Mouse (Mus musculus) neutrophil, adult 5-6 weeks (primary cell): ENCODE measurements around the gene Ell3. TPM values are rescaled to one million over a fixed set of nuclear protein-coding genes. Genes with fewer than 3 reads are reported as not detected.

Source experiments
- ATAC-seq: fragments of 151-379, 151-347 bp; 2 replicates; pipeline ENCODE4 v1.8.0; 2017; ENCODE audit warnings: mild to moderate bottlenecking, moderate TSS enrichment; ENCODE audit not compliant: insufficient number of reproducible peaks, poor library complexity, low FRiP score, severe bottlenecking; ENCODE audit errors: extremely low read depth
- total RNA-seq: library from RNA; stranded (forward); fragments of 200-1000 nt; gene quantifications from 2 replicates; pipeline ENCODE4 v1.2.3, GENCODE M21; 2017

The Ell3 gene
- total RNA-seq, 1 experiment from 2014 or later: 45.4 TPM

DNA sequence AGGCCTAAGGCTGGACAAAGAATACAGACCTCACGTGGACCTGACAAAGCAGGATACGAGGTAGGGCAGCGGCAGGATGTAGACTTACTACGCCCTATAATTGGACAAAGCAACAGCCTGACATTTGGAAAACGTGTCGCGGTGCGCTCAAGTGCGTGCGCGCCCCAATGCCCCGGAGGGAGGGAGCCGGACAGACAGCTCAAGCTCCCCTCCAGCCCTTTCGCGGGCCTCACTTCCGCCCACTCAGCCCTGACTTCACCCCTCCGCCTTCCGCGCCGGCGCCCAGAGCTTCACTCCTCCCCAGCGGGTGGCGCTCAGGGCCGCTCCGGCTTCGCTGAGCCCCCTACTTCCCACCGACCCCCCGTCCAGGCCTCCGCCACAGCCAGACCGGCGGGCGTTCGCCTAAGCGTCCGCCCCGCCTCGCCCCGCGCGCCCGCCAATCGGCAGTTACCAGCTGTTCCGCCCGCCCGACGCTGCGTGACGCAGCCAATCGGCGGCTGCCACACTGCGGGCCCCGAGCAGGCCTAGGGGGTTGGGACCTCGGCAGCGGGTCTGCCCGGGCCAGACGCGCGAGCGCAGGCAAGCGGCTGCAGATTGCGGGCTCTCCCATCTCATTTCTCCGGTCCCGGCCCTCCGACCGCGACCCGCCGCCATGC lies 30.6 kb downstream of the Ell3 start, which contains the start of the genes Pdia3 and Catsper2:
Gene Pdia3 (plus strand): TSS at position 389 of the 656 bp plus-strand sequence.
Gene Catsper2 (minus strand): TSS at position 406 of the 656 bp plus-strand sequence.
- peak; percentile 89 for ATAC-seq

DNA sequence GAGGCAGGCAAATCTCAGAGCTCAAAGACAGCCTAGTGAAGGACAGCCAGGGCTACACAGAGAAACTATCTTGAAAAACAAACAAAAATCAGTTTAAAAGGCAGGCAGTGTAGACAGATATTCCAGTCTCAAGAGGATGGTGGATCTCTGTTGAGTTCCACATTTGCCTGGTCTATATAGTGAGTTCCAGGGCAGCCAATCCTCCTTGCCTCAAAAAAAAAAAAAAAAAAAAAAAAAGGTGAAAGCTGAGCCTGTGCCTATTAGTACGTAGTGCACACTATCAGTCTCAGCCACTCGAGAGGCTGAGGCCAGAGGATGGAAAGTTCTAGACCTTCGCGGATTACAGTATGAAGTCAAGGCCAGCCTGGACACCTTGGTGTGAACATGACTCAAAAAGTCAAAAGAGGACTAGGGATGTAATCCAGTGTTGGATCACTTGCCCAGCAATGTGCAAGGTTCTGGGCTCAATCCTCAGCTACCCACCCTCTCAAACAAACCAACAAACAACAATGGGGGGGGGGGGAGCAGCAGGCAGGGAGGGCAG lies 31.2 kb downstream of the Ell3 start:
- ATAC-seq: no peak

DNA sequence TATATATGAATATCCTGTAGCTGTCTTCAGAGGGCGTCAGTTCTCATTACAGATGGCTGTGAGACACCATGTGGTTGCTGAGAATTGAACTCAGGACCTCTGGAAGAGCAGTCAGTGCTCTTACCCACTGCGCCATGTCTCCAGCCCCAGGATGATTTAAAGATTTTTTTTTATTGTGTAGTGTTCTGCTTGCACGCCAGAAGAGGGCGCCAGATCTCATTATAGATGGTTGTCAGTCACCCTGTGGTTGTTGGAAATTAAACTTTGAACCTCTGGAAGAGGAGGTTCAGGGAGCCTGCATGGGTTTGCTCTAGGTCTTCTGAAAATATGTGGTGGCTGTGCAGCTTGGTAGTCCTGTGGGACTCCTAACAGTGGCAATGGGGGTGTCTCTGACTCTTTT lies 35.9 kb downstream of the Ell3 start:
- ATAC-seq: peak; percentile 83

DNA sequence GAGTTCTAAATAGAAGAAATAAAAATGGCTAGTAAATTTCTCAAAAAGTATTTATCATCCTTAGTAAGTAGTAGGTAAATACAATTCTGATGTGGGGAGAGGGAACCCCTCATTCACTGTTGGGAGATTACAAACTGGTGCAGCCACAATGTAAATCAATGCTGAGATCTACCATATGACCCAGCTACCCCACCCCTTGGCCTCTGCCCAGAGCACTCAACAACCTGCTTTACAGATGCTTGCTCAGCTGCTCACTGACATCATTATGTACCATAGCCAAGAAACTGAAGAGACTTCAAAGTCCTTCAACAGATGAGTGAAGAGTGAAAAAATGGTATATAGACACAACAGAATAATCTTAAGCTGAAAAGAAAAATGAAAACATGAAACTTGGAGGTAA lies 40.8 kb downstream of the Ell3 start:
- no peak for ATAC-seq

DNA sequence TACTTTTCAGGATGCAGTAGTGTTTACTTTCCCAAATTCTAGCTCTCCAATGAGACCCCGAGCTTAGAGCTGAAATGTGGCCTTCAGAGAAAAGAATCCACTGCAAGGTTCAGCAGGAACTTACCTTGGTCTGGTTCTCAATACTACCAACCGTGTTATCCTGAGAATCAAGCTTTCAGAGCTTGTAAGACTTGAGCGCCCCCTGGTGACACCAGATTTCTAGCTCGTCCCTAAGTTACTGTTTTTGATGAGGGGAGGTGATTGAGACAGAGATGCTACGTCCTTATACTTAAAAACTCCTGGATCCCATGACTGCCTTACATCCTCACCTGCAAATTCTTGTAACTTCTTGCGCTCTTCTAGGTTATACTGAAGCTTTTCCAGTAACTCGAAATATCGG lies 47.5 kb downstream of the Ell3 start:
- 0 out of 2 replicates have a peak, but pooled peaks have one; percentile 58 for ATAC-seq

Other genes starting within 250 kb of the Ell3 start
- 43.3 and 53.2 TPM in 2 replicates for gene Trp53bp1, start 172.9 kb downstream of the Ell3 start, total RNA-seq
- gene Map1a, start 154.7 kb downstream of the Ell3 start, total RNA-seq: not detected in 2 replicates
- 12.8 and 14.2 TPM in 2 replicates for gene Ppip5k1, start 88.9 kb downstream of the Ell3 start, total RNA-seq
- not detected in 2 replicates for gene Ckmt1, start 86.6 kb downstream of the Ell3 start, total RNA-seq
- not detected in 2 replicates for gene Strc, start 57.1 kb downstream of the Ell3 start, total RNA-seq
- 81.0 and 85.3 TPM in 2 replicates for gene Pdia3, start 30.5 kb downstream of the Ell3 start, total RNA-seq
- gene Catsper2, start 30.5 kb downstream of the Ell3 start, total RNA-seq: 2.8 and 3.1 TPM in 2 replicates
- gene Serf2, start 4.9 kb upstream of the Ell3 start, total RNA-seq: 101 and 116 TPM in 2 replicates
- 96.9 and 98.5 TPM in 2 replicates for gene Hypk, start 9.0 kb upstream of the Ell3 start, total RNA-seq
- 2.0 and 4.2 TPM in 2 replicates for gene Serinc4, start 12.5 kb upstream of the Ell3 start, total RNA-seq
- 120 and 128 TPM in 2 replicates for gene Mfap1b, start 29.8 kb upstream of the Ell3 start, total RNA-seq
- gene Mfap1a, start 62.4 kb upstream of the Ell3 start, total RNA-seq: 80.3 and 92.3 TPM in 2 replicates
- 11.2 and 11.4 TPM in 2 replicates for gene Wdr76, start 62.4 kb upstream of the Ell3 start, total RNA-seq